Mouse (Mus musculus) testis, adult 2 months (tissue): ENCODE data around the gene Ftsj3.

Experiments used
- CTCF ChIP-seq: fragments of 200-500 bp; IDR thresholded peaks from 2 replicates; pipeline ENCODE4 v1.5.1; 2012; ENCODE audit warnings: low read depth, mild to moderate bottlenecking, inconsistent platforms, low read length, moderate library complexity; ENCODE audit not compliant: control insufficient read depth, insufficient read depth, insufficient replicate concordance
- POLR2A ChIP-seq: fragments of 200-500 bp; IDR thresholded peaks from 2 replicates; pipeline ENCODE4 v1.6.1; 2012; ENCODE audit warnings: low read depth, mild to moderate bottlenecking, inconsistent platforms, low read length, moderate library complexity; ENCODE audit not compliant: control insufficient read depth

DNA sequence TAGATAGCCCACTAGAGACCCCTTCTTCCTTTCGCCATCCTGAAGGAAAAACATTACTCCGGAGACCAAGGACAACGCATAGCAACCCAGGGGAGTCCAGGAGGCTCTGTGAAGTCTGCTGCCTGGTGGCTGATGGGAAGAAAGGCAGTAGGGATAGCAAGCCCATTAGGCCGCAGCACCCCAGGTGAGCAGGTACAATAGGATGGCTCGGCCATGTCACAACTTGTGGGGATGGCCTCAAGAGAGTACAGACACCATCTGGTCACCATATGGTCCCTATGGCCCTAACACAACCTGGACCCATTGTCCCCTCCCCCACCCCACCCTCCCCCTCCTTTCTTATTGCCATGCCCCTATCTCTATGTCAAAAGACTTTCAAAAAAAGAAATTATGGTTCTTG, 12.0 kb upstream of the Ftsj3 start:
- TF ChIP-seq CTCF (no peak), POLR2A (no peak)
